Mouse (Mus musculus): ENCODE results near the gene Pllp. TPM values are rescaled to one million over a fixed set of nuclear protein-coding genes. Genes with fewer than 3 reads are reported as not detected.

Gene Pllp
- polyA plus RNA-seq (2014; fragmentation: Nextera tagmentation; extraction: Ambion mirVana): not detected in 2 replicates

DNA sequence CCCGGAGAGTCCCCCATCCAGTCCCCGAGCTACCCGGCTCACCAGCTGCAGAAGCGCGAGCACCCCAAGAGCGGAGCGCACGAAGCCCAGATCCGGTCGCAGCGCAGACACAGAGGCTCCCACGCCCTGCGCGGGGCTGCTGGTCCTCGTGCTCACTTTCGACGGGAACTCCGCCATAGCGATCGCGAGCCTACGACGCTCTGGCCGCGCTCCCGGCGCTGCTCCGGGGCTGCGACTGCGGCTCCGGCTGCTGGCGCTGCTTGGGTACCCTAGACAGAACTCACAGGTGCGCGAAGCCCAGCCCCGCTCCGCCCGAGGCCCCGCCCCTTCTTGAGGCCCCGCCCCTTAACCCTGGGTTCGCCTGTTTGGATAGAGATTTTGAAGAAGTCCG is at the start of gene Pllp:
Pllp (minus strand) TSS at position 285 of the 391 bp plus-strand sequence.
- Histone ChIP-seq H3K9me3 (ENCODE audit: control insufficient read depth, low read length) (no peaks in the 10 kb centered on the region), H3K9ac (ENCODE audit: low read length) (0 out of 2 replicates have a peak within 1 kb of the TSS, but pooled peaks have one; percentile 38), H3K4me2 (ENCODE audit: low read length) (peak within 1 kb of the TSS; percentile 75), H3K27ac (replicated peaks in 1 of 2; ENCODE audit: control insufficient read depth in 1 of 2, insufficient read depth in 1 of 2, low read depth in 2 of 2, low read length in 2 of 2) (no peak within 1 kb of the TSS), H3K4me3 (ENCODE audit: control insufficient read depth in 1 of 2, insufficient read depth in 1 of 2, low read depth in 1 of 2, low read length in 2 of 2) (peak within 1 kb of the TSS; percentile 32 to 39), H3K27me3 (ENCODE audit: control insufficient read depth, insufficient read depth, low read length) (peaks cover 67% of the 10 kb centered on the region), H3K36me3 (ENCODE audit: control insufficient read depth, insufficient read depth, low read length) (no peaks in the 10 kb centered on the region), H3K4me1 (ENCODE audit: control insufficient read depth in 2 of 2, insufficient read depth in 2 of 2, low read length in 2 of 2) (peaks cover 0 to 8% of the 10 kb centered on the region in 2 experiments; a peak in 2 of 4 replicates)
- ATAC-seq (ENCODE audit: insufficient number of reproducible peaks, insufficient read depth, low FRiP score, low read depth): peak; percentile 35; the same call in 1 of the 2 replicates
- under 1% methylated on average over 41 of the region's 41 CpGs for WGBS

DNA sequence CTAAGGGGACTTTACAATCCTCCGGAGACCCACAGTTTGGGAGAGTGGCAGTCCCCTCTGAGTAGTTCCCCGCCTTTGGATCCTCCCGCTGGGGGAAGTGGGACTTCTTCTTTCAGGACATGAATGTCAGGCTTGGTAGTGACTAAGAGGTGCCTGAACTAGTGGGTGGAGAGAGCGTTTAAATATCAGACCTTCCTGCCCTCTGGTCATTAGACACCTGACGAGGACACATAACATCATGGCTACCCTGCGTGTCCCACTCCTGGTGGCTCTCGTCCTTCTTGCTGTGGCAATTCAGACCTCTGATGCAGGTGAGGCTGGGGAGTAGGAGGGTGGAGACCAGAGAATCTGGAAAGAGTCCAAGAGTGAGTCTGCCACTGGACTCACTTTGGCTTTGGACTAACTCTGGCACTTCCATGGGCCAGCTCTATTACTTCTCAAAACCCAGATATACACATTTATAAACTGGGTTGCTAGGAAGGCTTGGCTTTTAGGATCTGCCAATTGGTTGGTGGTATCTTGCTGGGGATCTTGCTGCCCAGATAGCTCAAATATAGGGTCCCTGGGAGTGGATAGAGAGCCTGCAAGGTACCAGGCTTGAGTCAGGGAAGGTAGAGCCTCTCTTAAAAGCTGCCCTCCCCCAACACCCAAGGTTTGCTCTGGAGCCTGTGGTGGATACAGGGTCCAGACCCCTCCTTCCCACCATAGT is 49.6 kb upstream of the Pllp start, which contains the start of gene Ccl22:
Ccl22 (plus strand) TSS at position 115 of the 709 bp plus-strand sequence.
- no peak within 1 kb of the TSS for H3K27ac ChIP-seq (replicated peaks in 1 of 2; ENCODE audit: control insufficient read depth in 1 of 2, insufficient read depth in 1 of 2, low read depth in 2 of 2, low read length in 2 of 2)
- H3K4me2 ChIP-seq (ENCODE audit: low read length): no peak within 1 kb of the TSS
- no peak for ATAC-seq (ENCODE audit: insufficient number of reproducible peaks, insufficient read depth, low FRiP score, low read depth)
- H3K27me3 ChIP-seq (ENCODE audit: control insufficient read depth, insufficient read depth, low read length): no peaks in the 10 kb centered on the region
- no peak within 1 kb of the TSS for H3K9ac ChIP-seq (ENCODE audit: low read length)
- H3K4me3 ChIP-seq (ENCODE audit: control insufficient read depth in 1 of 2, insufficient read depth in 1 of 2, low read depth in 1 of 2, low read length in 2 of 2): no peak within 1 kb of the TSS
- H3K9me3 ChIP-seq (ENCODE audit: control insufficient read depth, low read length): 0 out of 2 replicates have a peak, but pooled peaks cover 2% of the 10 kb centered on the region
- no peaks in the 10 kb centered on the region for H3K36me3 ChIP-seq (ENCODE audit: control insufficient read depth, insufficient read depth, low read length)
- H3K4me1 ChIP-seq (ENCODE audit: control insufficient read depth in 2 of 2, insufficient read depth in 2 of 2, low read length in 2 of 2): no peaks in the 10 kb centered on the region
- WGBS: 79% methylated on average over 7 of the region's 7 CpGs

DNA sequence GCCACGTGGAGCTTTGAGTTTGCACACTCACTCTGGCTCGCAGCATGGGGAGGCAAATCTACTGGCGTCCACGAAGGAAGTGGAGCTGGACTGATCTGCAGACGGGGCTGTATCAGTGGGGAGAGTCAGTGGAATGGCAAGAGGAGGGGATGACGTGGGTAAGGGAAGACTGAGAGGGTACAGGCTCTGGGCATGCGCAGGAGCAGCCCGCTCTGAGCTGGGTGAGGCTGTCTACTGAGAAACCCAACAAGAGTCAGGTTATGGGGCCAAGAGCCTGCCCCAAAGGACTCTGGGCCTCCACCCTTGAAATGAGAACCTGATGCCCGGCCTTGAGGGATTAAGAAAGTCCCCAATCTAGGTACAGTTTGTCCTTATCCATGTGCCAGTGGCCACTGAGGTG is 48.9 kb upstream of the Pllp start:
- H3K4me1 ChIP-seq (ENCODE audit: control insufficient read depth in 2 of 2, insufficient read depth in 2 of 2, low read length in 2 of 2): no peaks in the 10 kb centered on the region
- no peak overlapping the region for H3K4me2 ChIP-seq (ENCODE audit: low read length)
- no peak overlapping the region for H3K27ac ChIP-seq (replicated peaks in 1 of 2; ENCODE audit: control insufficient read depth in 1 of 2, insufficient read depth in 1 of 2, low read depth in 2 of 2, low read length in 2 of 2)
- ATAC-seq (ENCODE audit: insufficient number of reproducible peaks, insufficient read depth, low FRiP score, low read depth): no peak
- H3K9ac ChIP-seq (ENCODE audit: low read length): no peak overlapping the region
- no peaks in the 10 kb centered on the region for H3K36me3 ChIP-seq (ENCODE audit: control insufficient read depth, insufficient read depth, low read length)
- WGBS: 76% methylated on average over 9 of the region's 9 CpGs
- no peaks in the 10 kb centered on the region for H3K27me3 ChIP-seq (ENCODE audit: control insufficient read depth, insufficient read depth, low read length)
- 0 out of 2 replicates have a peak, but pooled peaks cover 2% of the 10 kb centered on the region for H3K9me3 ChIP-seq (ENCODE audit: control insufficient read depth, low read length)
- H3K4me3 ChIP-seq (ENCODE audit: control insufficient read depth in 1 of 2, insufficient read depth in 1 of 2, low read depth in 1 of 2, low read length in 2 of 2): no peak overlapping the region

DNA sequence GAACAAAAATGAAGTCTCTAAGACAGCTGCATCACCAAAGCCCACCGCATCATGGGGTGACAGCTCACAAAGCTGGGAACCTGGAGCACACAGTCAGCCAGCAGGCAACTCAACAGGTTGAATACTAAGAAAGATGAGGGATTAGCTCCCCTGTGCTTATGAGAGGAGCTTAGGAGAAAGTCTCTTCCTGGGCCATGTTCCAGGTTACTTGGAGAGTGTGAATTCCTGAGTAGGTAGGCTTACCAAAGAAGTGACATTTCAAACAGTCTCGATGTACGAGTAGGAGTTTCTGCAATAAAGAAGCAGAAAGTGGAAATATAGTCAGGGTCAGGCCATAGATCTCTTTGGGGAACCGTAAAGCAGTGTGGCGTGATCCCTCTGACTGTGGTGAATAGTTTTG is 48.4 kb upstream of the Pllp start:
- Histone ChIP-seq H3K4me1 (ENCODE audit: control insufficient read depth in 2 of 2, insufficient read depth in 2 of 2, low read length in 2 of 2) (no peaks in the 10 kb centered on the region), H3K36me3 (ENCODE audit: control insufficient read depth, insufficient read depth, low read length) (no peaks in the 10 kb centered on the region), H3K4me3 (ENCODE audit: control insufficient read depth in 1 of 2, insufficient read depth in 1 of 2, low read depth in 1 of 2, low read length in 2 of 2) (no peak overlapping the region), H3K9ac (ENCODE audit: low read length) (no peak overlapping the region), H3K27me3 (ENCODE audit: control insufficient read depth, insufficient read depth, low read length) (no peaks in the 10 kb centered on the region), H3K4me2 (ENCODE audit: low read length) (no peak overlapping the region), H3K27ac (replicated peaks in 1 of 2; ENCODE audit: control insufficient read depth in 1 of 2, insufficient read depth in 1 of 2, low read depth in 2 of 2, low read length in 2 of 2) (no peak overlapping the region), H3K9me3 (ENCODE audit: control insufficient read depth, low read length) (0 out of 2 replicates have a peak, but pooled peaks cover 2% of the 10 kb centered on the region)
- no peak for ATAC-seq (ENCODE audit: insufficient number of reproducible peaks, insufficient read depth, low FRiP score, low read depth)
- 89% methylated on average over 5 of the region's 5 CpGs for WGBS

DNA sequence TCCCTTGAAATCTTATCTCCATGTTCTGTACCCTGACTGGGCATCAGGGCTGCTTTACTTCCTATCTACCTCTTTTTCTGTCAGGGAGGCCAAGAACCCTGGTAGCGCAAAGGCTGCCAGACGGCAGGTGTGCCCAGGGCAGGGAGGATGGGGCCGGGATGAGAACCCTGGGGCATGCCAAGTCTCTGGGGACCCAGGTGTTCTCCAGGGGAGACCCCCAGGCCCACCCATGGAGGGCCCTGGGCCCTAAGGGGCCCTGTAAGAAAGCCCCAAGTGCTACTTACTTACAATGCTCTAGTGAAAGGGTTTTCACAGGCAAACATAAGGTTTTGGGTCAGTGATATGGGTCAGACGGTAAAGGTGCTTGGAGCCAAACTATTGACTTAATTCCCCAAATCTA is 45.6 kb upstream of the Pllp start:
- Histone ChIP-seq H3K27me3 (ENCODE audit: control insufficient read depth, insufficient read depth, low read length) (no peaks in the 10 kb centered on the region), H3K9me3 (ENCODE audit: control insufficient read depth, low read length) (0 out of 2 replicates have a peak, but pooled peaks cover 2% of the 10 kb centered on the region), H3K4me2 (ENCODE audit: low read length) (no peak overlapping the region), H3K9ac (ENCODE audit: low read length) (no peak overlapping the region), H3K4me1 (ENCODE audit: control insufficient read depth in 2 of 2, insufficient read depth in 2 of 2, low read length in 2 of 2) (no peaks in the 10 kb centered on the region), H3K36me3 (ENCODE audit: control insufficient read depth, insufficient read depth, low read length) (no peaks in the 10 kb centered on the region), H3K27ac (replicated peaks in 1 of 2; ENCODE audit: control insufficient read depth in 1 of 2, insufficient read depth in 1 of 2, low read depth in 2 of 2, low read length in 2 of 2) (no peak overlapping the region), H3K4me3 (ENCODE audit: control insufficient read depth in 1 of 2, insufficient read depth in 1 of 2, low read depth in 1 of 2, low read length in 2 of 2) (no peak overlapping the region)
- WGBS: 75% methylated on average over 4 of the region's 4 CpGs
- no peak for ATAC-seq (ENCODE audit: insufficient number of reproducible peaks, insufficient read depth, low FRiP score, low read depth)

DNA sequence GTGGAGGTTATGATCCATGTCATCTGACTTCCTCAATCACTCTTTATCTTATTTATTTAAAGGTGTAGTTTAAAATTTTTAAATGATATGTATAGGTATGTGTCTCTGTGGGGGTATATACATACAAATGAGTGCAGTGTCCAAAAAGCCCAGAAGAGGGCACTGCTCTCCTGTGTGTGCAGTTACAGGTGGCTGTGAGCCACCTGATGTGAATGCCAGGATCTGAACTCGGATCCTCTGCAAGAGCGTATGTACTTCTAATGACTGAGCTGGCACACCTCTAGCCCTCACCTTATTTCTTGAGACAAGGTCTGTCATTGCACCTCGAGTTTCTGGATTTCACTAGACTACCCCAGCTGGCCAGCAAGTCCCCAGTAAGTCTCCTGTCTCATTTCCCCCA is 44.5 kb upstream of the Pllp start:
- Histone ChIP-seq H3K9ac (ENCODE audit: low read length) (no peak overlapping the region), H3K27me3 (ENCODE audit: control insufficient read depth, insufficient read depth, low read length) (no peaks in the 10 kb centered on the region), H3K4me1 (ENCODE audit: control insufficient read depth in 2 of 2, insufficient read depth in 2 of 2, low read length in 2 of 2) (no peaks in the 10 kb centered on the region), H3K9me3 (ENCODE audit: control insufficient read depth, low read length) (0 out of 2 replicates have a peak, but pooled peaks cover 2% of the 10 kb centered on the region), H3K27ac (replicated peaks in 1 of 2; ENCODE audit: control insufficient read depth in 1 of 2, insufficient read depth in 1 of 2, low read depth in 2 of 2, low read length in 2 of 2) (no peak overlapping the region), H3K4me2 (ENCODE audit: low read length) (no peak overlapping the region), H3K4me3 (ENCODE audit: control insufficient read depth in 1 of 2, insufficient read depth in 1 of 2, low read depth in 1 of 2, low read length in 2 of 2) (no peak overlapping the region), H3K36me3 (ENCODE audit: control insufficient read depth, insufficient read depth, low read length) (no peaks in the 10 kb centered on the region)
- no peak for ATAC-seq (ENCODE audit: insufficient number of reproducible peaks, insufficient read depth, low FRiP score, low read depth)
- WGBS: 79% methylated on average over 3 of the region's 3 CpGs

DNA sequence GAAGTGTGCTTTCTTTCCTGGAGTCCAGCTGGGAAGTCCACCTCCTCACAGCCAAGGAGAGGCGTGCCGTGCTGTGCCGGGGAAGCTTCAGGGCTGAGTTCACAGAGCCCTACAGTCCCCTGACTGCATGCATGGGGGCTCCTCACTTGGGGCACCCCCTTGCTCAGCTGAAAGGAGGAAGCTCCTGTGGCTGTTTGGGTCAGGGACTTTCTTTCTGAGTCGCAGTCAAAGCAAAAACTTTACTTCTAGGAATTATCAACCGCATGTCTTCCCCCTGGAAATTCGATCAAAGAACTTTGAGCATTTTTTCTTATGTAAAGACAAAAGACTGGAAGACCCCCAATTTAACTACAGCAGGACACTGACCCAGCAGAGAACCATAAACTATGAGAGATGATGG is 43.8 kb upstream of the Pllp start:
- no peak for ATAC-seq (ENCODE audit: insufficient number of reproducible peaks, insufficient read depth, low FRiP score, low read depth)
- Histone ChIP-seq H3K27ac (replicated peaks in 1 of 2; ENCODE audit: control insufficient read depth in 1 of 2, insufficient read depth in 1 of 2, low read depth in 2 of 2, low read length in 2 of 2) (no peak overlapping the region), H3K9me3 (ENCODE audit: control insufficient read depth, low read length) (0 out of 2 replicates have a peak, but pooled peaks cover 2% of the 10 kb centered on the region), H3K36me3 (ENCODE audit: control insufficient read depth, insufficient read depth, low read length) (no peaks in the 10 kb centered on the region), H3K9ac (ENCODE audit: low read length) (no peak overlapping the region), H3K4me3 (ENCODE audit: control insufficient read depth in 1 of 2, insufficient read depth in 1 of 2, low read depth in 1 of 2, low read length in 2 of 2) (no peak overlapping the region), H3K4me1 (ENCODE audit: control insufficient read depth in 2 of 2, insufficient read depth in 2 of 2, low read length in 2 of 2) (no peaks in the 10 kb centered on the region), H3K4me2 (ENCODE audit: low read length) (no peak overlapping the region), H3K27me3 (ENCODE audit: control insufficient read depth, insufficient read depth, low read length) (no peaks in the 10 kb centered on the region)
- 87% methylated on average over 6 of the region's 6 CpGs for WGBS
